Mouse (Mus musculus) cerebellum, postnatal 4 days (tissue): ENCODE results near the gene Gabrq.

Experiments
- DNase-seq, 2 experiments: peaks; one replicate each; pipeline ENCODE4 v3.0.0; 2022; ENCODE audit warnings: low spot score in 2 of 2, mixed read lengths in 1 of 2

Gene Gabrq

GRCm38 (mm10) chrX:72824776-72825588, at the start of gene Gabrq:
Gene Gabrq, plus strand, starts transcription at chrX:72825178.
- DNase-seq, result peak in 1 of 2 experiments; percentile 5

- peak in 1 of 2 experiments; percentile 1 for DNase-seq
These were observed 36.0 kb upstream of the Gabrq start for GRCm38 (mm10) chrX:72788773-72789557.

GRCm38 (mm10) chrX:72789558-72789871, 35.5 kb upstream of the Gabrq start:
- no peak for DNase-seq

GRCm38 (mm10) chrX:72819594-72819993, 5.4 kb upstream of the Gabrq start:
- peak; percentile 65 to 84 for DNase-seq

GRCm38 (mm10) chrX:72823310-72823709, 1.7 kb upstream of the Gabrq start:
- DNase-seq, result no peak

GRCm38 (mm10) chrX:72825589-72825905, 569 bp downstream of the Gabrq start:
- DNase-seq, result no peak
